Mouse (Mus musculus): ENCODE measurements around the gene Tmem132b.

DNA sequence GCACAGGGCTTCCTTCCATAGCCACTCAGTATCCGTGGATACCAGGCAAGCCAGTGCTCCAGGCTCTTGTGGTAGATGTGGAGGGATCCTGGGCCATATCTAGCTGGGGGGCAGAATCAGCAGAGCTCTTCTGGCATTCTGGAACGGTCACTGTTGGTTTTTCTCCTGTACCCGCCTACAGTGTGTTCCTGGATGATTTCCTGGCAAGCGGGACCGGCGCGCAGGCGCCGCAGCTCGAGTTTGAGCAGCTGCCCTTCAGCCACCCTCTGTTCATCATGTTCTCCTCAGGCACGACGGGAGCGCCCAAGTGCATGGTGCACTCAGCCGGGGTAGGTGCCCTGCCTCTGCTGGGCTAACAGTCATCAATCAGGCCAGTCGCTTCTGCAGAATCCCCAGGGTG, 25.6 kb upstream of the Tmem132b start:
- no peak for TF ChIP-seq CTCF (conservative IDR thresholded peaks at IDR 0.05; ENCODE audit: insufficient read depth, insufficient read length, low read depth, low read length)
- TF ChIP-seq POLR2A (IDR thresholded peaks at IDR 0.05; ENCODE audit: low read depth, low read length), result no peak
